Mouse (Mus musculus) layer of hippocampus, postnatal 14 days (tissue): Measurements from ENCODE around the gene E2f8. TPM values are rescaled to one million over a fixed set of nuclear protein-coding genes. Genes with fewer than 3 reads are reported as not detected.

Source experiments
- DNase-seq, 2 experiments: peaks; one replicate each; pipeline ENCODE4 v3.0.0; 2021 to 2022; ENCODE audit warnings: low spot score in 2 of 2, mixed read lengths in 1 of 2
- total RNA-seq, 2 experiments: library from RNA; stranded (reverse); gene quantifications; 2 replicates each; pipeline ENCODE4 v1.2.3; 2021

The E2f8 gene
- total RNA-seq, 2 experiments from 2014 or later = 0.88 to 1.3 TPM

DNA sequence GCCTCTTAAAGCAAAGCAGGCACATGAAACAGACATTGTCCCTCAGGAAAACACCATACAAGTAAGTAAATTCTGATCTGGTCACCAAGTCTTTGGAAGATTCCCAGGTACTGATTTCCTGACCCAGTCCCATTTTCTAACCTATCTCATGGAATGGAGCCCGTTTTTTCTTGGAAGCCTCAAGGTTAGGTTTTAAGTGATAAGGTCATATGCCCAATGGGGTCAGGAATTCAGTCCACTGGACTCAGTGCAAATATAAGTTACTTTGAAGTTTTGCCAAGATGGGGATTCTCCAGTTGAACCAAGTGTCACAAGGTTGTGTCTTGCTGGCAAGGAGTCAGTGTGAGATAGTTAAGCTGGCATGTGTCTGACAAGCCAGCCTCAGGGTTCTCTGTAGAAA is 56.7 kb downstream of the E2f8 start:
- no peak for DNase-seq

DNA sequence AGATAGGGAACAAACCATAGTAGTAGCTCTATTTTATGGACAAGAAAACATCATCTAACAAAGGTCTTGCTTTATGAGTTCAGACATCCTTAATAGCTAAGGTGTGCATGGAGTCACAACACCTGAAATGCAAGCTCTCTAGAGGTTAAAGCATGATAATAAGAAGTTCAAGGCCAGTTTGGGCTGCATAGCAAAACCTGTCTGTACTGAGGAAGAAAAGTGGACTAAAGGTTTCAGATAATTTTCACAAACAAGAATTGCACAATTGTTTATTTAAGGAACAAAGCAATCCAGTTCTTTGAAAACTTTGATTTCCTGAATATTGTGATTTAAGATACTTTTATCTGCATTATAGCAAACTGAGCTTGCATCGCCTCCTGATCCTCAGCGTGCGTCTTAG is 57.8 kb downstream of the E2f8 start:
- no peak for DNase-seq

DNA sequence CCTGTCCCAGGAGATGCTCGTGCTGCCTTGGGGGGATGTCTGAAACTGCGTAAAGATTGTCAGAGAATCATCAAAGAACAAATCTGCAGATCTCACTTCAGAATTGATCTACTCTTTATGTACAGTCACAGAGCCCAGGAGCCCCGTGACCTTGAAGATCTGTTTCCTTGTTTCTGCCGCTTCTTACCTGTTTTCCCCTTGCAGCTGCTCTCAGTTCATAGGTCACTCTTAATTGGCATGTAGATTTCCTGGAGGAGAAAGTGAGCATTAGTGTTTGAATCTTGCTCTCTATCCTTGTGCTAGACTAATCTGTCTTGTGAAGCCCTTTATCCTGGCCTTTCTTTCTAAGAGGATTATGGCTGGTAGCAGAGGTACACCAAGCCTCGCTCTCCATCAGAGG is 59.7 kb downstream of the E2f8 start:
- no peak for DNase-seq

Other genes with a start within 250 kb of the E2f8 start
- not detected for gene Mrgprb3, start 237.8 kb downstream of the E2f8 start, total RNA-seq
- 10 to 100 TPM; 28.1 to 28.5 TPM for gene Zdhhc13, start 92.6 kb downstream of the E2f8 start, total RNA-seq
- not detected for gene Csrp3, start 33.6 kb downstream of the E2f8 start, total RNA-seq
- gene Nav2, start 27.1 kb upstream of the E2f8 start, total RNA-seq = 100 to 1,000 TPM; 103 to 107 TPM